Mouse (Mus musculus): ENCODE results near the gene Pde9a.
A peak's percentile ranks its signal among the peaks of the same experiment; 100 is the strongest.
"Not testable (repeated sequence)": the region's sequence is repeated elsewhere in the genome, so short reads cannot be mapped to it uniquely, and the experiment has no call there.

The Pde9a gene

DNA sequence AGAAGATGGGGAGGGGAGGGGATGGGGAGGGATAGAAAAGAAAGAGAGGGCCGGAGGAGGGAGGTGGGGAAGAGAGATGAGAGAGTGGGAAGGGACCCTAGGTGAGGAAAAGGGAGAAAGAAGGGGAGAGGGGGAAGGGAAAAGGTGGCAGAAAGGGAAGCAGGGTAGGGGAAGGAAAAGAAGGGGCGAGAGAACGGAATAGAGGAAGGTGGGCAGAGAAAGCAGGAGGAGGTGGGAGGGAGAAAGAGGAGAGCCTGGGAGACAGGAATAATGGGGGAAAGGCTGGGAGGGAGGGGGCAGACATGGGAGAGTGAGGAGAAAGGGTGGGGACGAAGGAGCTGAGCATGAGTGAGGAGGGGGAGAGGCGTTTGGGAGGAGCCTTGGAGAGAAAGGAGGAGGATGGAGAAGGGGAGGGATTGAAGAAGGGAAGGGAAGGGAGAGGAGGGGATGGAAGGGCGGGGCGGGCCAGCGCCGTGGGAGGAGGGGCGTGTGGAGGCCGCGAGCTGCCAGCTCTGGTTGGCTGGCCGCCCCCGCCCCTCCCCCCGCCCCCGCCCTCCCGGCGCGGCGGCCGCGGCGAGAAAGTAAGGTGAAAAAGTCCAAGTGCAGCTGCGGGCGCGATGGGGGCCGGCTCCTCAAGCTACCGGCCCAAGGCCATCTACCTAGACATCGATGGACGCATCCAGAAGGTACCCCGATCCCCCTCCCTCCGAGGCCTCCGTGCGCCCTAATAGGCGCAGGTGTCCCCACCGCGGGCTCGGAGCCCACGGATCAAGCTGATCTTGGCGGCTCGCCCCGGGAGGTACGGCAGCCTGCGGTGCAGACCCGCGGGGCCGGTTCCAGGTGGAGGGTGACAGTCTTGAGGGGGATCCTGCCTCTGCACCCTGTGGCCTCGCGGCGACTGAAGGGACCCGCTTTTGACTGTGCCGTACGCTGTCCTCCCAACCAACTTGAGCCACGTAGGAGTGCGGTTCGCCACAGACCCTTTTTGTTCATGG lies at the start of gene Pde9a:
Gene Pde9a, plus strand, starts transcription at position 540 of the 995 bp plus-strand sequence.
- H3K27me3 ChIP-seq (ENCODE audit: control insufficient read depth, insufficient read depth, low read length, poor library complexity, severe bottlenecking), result no peaks in the 10 kb centered on the region
- no peaks in the 10 kb centered on the region for H3K36me3 ChIP-seq (ENCODE audit: control insufficient read depth, insufficient read depth, low read length, poor library complexity, severe bottlenecking)
- DNase-seq (ENCODE audit: low read depth, low spot score), result peak; percentile 11

DNA sequence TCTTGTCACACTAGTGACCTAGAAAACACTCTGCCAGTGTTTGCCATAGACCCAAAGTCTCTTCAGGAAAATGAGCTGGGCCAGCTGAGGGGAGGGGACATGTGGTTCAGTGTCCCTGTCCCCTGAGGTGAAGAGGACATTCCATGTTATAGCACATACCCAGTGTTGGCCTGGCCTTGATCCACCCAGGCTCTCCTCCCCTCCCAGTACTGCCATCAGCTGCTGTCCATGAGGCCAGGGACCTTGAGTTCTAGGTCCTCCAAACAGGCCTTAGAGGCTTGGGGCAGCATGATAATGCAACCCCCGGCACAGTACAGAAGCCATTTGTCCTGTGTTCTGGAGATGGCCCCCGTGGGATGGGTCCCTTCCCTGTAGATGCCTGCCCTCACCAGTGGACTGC lies 46.2 kb upstream of the Pde9a start:
- peaks cover 3% of the 10 kb centered on the region for H3K36me3 ChIP-seq (ENCODE audit: control insufficient read depth, insufficient read depth, low read length, poor library complexity, severe bottlenecking)
- H3K27me3 ChIP-seq (ENCODE audit: control insufficient read depth, insufficient read depth, low read length, poor library complexity, severe bottlenecking), result no peaks in the 10 kb centered on the region
- DNase-seq (ENCODE audit: low read depth, low spot score), result no peak

DNA sequence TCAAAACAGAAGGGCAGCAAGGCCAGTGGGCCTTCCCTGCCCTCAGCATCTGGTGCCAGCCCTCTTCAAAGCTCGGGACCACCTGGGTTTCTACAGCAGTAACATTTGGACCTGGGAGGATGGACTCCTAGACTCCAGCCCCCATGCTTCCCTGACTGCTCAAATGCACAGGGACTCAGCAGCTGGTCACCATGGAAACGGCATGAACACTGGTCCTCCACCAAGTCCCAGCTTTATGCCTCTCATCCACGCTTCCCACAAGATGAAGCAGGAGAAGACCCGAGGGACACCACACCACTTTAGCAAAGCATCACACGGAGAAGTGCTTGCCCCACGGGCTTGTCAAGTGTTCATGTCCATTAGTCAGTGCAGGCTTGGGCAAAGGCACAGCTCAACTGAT lies 43.8 kb upstream of the Pde9a start:
- DNase-seq (ENCODE audit: low read depth, low spot score), result no peak
- peaks cover 4% of the 10 kb centered on the region for H3K36me3 ChIP-seq (ENCODE audit: control insufficient read depth, insufficient read depth, low read length, poor library complexity, severe bottlenecking)
- no peaks in the 10 kb centered on the region for H3K27me3 ChIP-seq (ENCODE audit: control insufficient read depth, insufficient read depth, low read length, poor library complexity, severe bottlenecking)

DNA sequence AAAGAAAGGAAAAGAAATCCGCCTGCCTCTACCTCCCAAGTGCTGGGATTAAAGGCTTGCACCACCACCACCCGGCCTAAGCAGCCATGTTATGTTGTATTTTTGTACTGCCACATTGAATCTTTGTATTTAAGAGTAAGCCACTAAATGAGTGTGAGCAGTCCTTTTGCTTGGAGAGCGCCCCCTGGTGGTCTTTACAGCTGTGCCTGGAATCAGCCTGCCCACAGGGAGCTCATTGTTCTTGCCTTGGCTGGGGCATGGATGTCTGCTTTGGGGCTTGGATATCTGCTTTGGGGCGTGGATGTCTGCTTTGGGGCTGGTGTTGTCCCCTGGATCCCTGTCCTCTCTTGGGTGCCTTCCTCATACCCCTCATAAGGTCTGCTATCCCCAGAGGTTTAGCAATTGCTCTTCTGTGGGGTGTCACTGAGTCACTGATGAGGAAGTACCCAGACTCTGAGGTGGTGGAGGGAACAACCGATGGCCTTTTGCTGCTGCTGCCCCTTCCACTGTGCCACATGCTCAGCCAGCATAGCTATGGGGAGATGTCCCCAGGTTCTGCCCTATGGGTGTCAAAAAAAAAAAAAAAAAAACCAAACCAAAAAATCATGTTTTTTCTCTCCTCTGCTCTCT lies 41.7 kb upstream of the Pde9a start:
- H3K27me3 ChIP-seq (ENCODE audit: control insufficient read depth, insufficient read depth, low read length, poor library complexity, severe bottlenecking), result no peaks in the 10 kb centered on the region
- DNase-seq (ENCODE audit: low read depth, low spot score), result peak; percentile 83
- peaks cover 5% of the 10 kb centered on the region; the same call in 1 of the 2 replicates for H3K36me3 ChIP-seq (ENCODE audit: control insufficient read depth, insufficient read depth, low read length, poor library complexity, severe bottlenecking)

DNA sequence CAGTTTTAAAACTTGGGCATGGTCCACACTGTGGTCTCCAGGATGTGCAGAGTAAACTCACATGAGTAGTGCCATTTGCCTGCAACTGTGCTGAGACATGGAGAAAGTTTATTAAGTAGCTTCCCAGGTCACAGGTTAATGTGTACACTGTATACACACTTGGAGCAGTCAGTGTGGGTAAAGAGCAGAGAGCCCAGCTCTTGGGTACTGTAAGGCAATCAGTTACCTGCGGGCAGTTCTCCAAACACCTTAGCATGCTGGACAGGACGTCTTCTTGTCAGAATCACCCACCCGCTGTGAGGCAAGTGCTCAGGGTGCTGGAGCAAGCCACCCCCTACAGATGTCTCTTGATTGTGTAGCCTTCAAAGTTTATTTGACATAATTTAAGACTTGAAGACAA lies 41.2 kb upstream of the Pde9a start:
- H3K36me3 ChIP-seq (ENCODE audit: control insufficient read depth, insufficient read depth, low read length, poor library complexity, severe bottlenecking), result peaks cover 5% of the 10 kb centered on the region; the same call in 1 of the 2 replicates
- DNase-seq (ENCODE audit: low read depth, low spot score), result no peak
- H3K27me3 ChIP-seq (ENCODE audit: control insufficient read depth, insufficient read depth, low read length, poor library complexity, severe bottlenecking), result no peaks in the 10 kb centered on the region

DNA sequence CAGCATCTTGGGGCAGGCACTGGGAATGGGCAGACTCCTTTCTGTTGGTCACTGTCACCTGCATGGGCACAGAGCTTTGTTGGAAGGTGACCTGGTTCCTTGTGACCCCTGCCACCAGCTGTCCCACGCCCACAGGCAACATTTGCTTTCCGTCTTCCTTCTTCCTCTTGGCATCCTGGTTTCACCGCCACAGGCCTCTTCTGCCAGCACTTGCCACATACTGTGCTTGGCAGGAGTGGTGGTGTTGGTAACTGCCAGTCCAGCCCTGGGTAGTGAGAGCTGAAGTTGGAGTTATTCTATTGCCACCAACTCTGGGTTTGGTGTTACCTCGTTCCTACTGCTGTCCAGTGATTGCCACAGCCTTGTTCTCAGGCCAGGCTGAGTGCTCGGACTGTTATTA lies 37.9 kb upstream of the Pde9a start:
- no peaks in the 10 kb centered on the region for H3K27me3 ChIP-seq (ENCODE audit: control insufficient read depth, insufficient read depth, low read length, poor library complexity, severe bottlenecking)
- no peak for DNase-seq (ENCODE audit: low read depth, low spot score)
- 0 out of 2 replicates have a peak, but pooled peaks cover 2% of the 10 kb centered on the region for H3K36me3 ChIP-seq (ENCODE audit: control insufficient read depth, insufficient read depth, low read length, poor library complexity, severe bottlenecking)

DNA sequence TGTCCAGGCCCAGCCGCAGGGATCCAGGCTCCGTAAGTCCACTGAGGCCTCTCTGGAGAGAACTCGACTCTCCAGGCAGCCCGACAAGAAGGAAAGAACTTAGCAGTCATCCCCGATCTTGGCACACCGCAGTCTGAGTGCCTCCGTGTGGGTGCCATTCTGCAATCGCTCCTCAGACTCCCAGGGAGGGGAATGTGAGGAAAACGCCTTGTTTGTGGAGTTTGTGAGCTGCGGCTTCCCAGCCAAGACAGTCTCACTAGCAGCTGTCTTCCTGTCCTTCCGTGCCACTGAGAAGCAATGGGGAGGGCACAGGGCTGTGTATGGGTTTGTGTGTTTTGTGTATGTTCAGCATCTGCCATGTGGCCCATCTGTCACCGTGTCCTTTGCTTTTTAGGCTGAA lies 36.6 kb upstream of the Pde9a start:
- 0 out of 2 replicates have a peak, but pooled peaks cover 2% of the 10 kb centered on the region for H3K36me3 ChIP-seq (ENCODE audit: control insufficient read depth, insufficient read depth, low read length, poor library complexity, severe bottlenecking)
- DNase-seq (ENCODE audit: low read depth, low spot score), result no peak
- H3K27me3 ChIP-seq (ENCODE audit: control insufficient read depth, insufficient read depth, low read length, poor library complexity, severe bottlenecking), result no peaks in the 10 kb centered on the region

DNA sequence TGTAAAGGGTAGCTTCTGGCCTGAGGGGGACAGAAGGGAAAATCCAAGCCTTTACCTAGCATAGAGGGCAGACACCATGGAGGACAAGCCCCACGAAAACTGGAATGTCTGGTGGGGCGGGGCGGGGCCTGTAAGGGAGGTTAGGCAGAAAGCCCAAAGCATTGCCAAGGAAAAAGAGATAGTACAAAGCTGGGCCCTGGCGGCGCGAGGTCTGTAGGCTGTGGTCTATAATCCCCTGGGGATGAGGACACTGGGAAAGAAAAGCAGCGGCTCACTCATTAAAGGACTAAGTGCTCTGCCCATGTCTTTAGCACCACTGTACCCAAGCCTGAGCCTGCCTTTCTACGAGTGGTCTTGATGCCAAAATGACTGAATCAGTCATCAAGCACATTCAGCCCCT lies 34.0 kb upstream of the Pde9a start:
- DNase-seq (ENCODE audit: low read depth, low spot score), result no peak
- no peaks in the 10 kb centered on the region for H3K27me3 ChIP-seq (ENCODE audit: control insufficient read depth, insufficient read depth, low read length, poor library complexity, severe bottlenecking)
- H3K36me3 ChIP-seq (ENCODE audit: control insufficient read depth, insufficient read depth, low read length, poor library complexity, severe bottlenecking), result 0 out of 2 replicates have a peak, but pooled peaks cover 2% of the 10 kb centered on the region

DNA sequence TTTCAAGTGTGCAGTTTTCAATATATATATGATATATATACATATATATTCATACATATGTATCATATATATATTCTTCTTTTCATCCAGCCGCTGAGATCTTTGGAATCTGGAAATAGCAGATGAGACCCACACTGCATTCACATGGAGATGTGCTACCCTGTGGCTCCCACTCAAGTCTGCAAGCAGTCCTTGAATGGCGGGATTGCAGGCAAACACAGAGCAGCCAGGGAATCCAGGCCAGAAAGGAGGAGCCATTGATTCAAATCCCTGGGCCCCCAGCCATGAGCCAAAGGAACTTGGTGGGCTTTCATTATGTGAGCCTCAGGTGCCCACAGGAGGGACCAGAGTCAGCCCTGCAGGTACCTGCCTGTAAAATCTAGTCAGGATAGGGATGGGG lies 32.8 kb upstream of the Pde9a start:
- no peak for DNase-seq (ENCODE audit: low read depth, low spot score)
- H3K27me3 ChIP-seq (ENCODE audit: control insufficient read depth, insufficient read depth, low read length, poor library complexity, severe bottlenecking), result no peaks in the 10 kb centered on the region
- H3K36me3 ChIP-seq (ENCODE audit: control insufficient read depth, insufficient read depth, low read length, poor library complexity, severe bottlenecking), result no peaks in the 10 kb centered on the region

DNA sequence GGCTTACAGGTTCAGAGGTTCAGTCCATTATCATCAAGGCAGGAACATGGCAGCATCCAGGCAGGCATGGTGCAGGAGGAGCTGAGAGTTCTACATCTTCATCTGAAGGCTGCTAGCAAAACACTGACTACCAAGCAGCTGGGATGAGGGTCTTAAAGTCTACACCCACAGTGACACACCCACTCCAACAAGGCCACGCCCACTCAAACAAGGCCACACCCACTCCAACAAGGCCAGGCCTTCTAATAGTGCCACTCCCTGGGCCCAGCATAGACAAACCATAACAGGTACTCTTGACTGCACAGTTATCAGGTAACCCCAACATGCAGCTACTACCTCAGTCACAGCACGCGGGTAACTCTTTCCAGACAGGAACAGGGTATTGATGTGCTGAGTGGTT lies 31.3 kb upstream of the Pde9a start:
- DNase-seq (ENCODE audit: low read depth, low spot score), result peak; percentile 5
- H3K36me3 ChIP-seq (ENCODE audit: control insufficient read depth, insufficient read depth, low read length, poor library complexity, severe bottlenecking), result not testable (repeated sequence)

DNA sequence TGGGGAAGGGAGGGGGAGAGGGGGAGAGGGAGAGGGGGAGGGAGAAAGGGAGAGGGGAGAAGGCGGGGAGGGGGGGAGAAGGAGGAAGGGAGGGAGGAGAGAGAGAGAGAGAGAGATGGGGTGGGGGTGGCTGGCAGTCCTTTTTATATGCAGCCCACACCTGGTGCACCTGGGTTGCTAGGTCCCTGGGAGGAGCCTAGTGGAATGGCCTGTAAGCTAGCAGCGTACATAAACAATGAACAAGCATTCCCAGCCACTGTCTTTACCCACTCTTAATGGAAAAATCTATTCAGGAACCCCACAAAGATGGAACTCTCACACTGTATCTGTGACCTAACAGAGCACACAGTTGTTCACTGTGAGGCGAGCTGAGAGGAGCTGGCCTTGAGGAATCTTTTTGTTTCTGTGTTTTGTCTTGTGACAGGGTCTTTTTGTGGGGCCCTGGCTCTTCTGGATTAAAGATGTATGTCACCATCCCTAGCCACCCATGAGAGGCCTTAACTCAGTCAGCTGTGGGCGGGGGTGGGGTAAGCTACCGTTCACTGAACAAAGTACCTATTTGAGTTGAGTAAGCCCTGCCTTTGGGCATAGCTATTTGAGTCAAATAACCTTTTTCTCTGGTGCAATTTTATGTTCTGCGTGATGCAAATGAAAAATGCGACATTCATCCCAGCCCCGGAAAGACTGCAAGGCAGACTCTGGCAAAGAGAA lies 30.1 kb upstream of the Pde9a start:
- DNase-seq (ENCODE audit: low read depth, low spot score), result no peak
- no peaks in the 10 kb centered on the region for H3K27me3 ChIP-seq (ENCODE audit: control insufficient read depth, insufficient read depth, low read length, poor library complexity, severe bottlenecking)
- H3K36me3 ChIP-seq (ENCODE audit: control insufficient read depth, insufficient read depth, low read length, poor library complexity, severe bottlenecking), result no peaks in the 10 kb centered on the region

More for the DNA sequence above, 31.3 kb upstream of the Pde9a start:
- H3K27me3 ChIP-seq (ENCODE audit: control insufficient read depth, insufficient read depth, low read length, poor library complexity, severe bottlenecking), result not testable (repeated sequence)

DNA sequence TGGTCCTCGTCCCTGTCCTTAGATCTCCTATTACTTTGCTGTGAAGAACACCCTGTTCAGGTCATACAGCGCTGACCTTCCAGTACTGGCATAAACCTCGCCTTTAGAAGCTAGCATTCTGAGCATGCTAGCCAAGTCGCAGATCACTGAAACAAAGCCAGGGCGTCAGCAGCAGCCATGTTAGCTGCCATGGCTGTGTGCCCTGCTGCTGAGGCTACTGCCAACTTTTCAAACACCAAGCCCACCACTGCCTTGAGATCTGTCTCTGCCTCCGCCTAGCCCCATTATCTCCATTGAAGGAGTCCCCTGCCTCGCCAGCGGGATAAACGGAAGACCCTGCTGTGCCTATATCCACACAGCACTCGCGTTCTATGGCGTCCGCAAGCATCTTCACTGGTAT lies 25.4 kb upstream of the Pde9a start:
- Histone ChIP-seq H3K36me3 (ENCODE audit: control insufficient read depth, insufficient read depth, low read length, poor library complexity, severe bottlenecking) (no peaks in the 10 kb centered on the region), H3K27me3 (ENCODE audit: control insufficient read depth, insufficient read depth, low read length, poor library complexity, severe bottlenecking) (no peaks in the 10 kb centered on the region)
- DNase-seq (ENCODE audit: low read depth, low spot score), result no peak

DNA sequence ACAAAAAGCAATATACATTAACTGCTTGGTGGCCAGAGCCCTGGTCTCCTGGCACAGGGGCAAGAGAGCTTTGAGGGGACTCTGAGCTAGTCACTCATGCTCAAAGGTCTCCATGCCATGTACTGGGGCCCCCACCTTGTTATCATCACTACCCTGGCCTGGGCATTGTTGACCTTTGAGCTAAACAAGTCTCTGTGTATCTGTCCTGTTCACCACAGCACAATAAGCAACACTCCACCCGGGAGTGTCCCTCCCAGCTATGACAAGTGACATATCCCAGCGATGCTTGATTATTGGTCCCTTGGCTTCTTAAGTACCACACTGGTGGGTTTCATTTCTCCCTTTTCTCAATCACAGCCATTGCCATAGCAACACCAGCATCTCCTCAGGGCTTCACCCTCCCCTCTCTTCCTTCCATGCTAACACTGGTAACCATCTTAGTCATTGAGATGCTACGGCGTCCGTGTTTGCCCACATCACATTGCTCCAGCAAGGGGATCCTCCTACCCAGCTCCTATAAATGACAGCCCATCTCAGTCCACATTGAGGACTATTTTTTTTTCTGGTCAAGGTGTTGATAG lies 20.3 kb upstream of the Pde9a start:
- no peaks in the 10 kb centered on the region for H3K27me3 ChIP-seq (ENCODE audit: control insufficient read depth, insufficient read depth, low read length, poor library complexity, severe bottlenecking)
- H3K36me3 ChIP-seq (ENCODE audit: control insufficient read depth, insufficient read depth, low read length, poor library complexity, severe bottlenecking), result no peaks in the 10 kb centered on the region
- no peak for DNase-seq (ENCODE audit: low read depth, low spot score)

DNA sequence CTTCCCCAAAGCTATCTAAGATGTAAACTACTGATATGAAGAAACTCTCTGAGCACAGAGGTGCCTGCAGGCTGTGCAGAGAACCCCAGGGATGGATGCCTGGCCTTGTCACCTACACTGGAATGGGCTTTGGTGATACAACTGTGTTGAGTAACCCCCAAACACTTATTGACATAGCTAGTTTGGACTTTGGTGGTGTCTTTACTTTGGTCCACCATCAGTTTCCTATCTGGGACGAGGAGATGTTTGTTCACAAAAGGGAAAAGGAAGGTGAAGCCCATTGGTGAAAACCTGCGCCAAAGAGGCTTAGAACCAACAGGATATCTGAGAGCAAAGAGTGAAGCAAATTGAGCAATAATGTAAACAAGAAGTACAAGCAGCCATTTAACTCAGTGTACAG lies 15.8 kb upstream of the Pde9a start:
- DNase-seq (ENCODE audit: low read depth, low spot score), result no peak
- no peaks in the 10 kb centered on the region for H3K36me3 ChIP-seq (ENCODE audit: control insufficient read depth, insufficient read depth, low read length, poor library complexity, severe bottlenecking)
- no peaks in the 10 kb centered on the region for H3K27me3 ChIP-seq (ENCODE audit: control insufficient read depth, insufficient read depth, low read length, poor library complexity, severe bottlenecking)

Data from splenic B cell, adult 2 months (primary cell).